Mouse (Mus musculus) kidney, adult 2 months (tissue): ENCODE measurements at regions not wholly inside any gene's neighbourhood (a gene's known extent, or its start where the extent isn't known, plus 50 kb on each side); places are given as distances from the start of the nearest gene placed in this dataset.

ENCODE experiments used
- DNase-seq: peaks from one replicate; pipeline ENCODE4 v3.0.0; 2021
- H3K27ac ChIP-seq: fragments of 200-500 bp; 2 replicates; pipeline ENCODE4 v1.5.1; 2012; ENCODE audit warnings: low read depth, low read length, control low read depth, inconsistent platforms; ENCODE audit not compliant: insufficient read depth
- H3K27me3 ChIP-seq: fragments of 200-500 bp; replicated peaks from 2 replicates; pipeline ENCODE4 v1.6.1; 2012; ENCODE audit warnings: mild to moderate bottlenecking, moderate library complexity, low read length, inconsistent platforms; ENCODE audit not compliant: control insufficient read depth, insufficient read depth
- H3K36me3 ChIP-seq: fragments of 200-500 bp; 2 replicates; pipeline ENCODE4 v1.6.1; 2012; ENCODE audit warnings: mild to moderate bottlenecking, moderate library complexity, low read length, inconsistent platforms; ENCODE audit not compliant: control insufficient read depth, insufficient read depth
- H3K4me1 ChIP-seq: fragments of 200-500 bp; 2 replicates; pipeline ENCODE4 v1.6.1; 2011; ENCODE audit warnings: low read length; ENCODE audit not compliant: control insufficient read depth, insufficient read depth
- H3K4me3 ChIP-seq: fragments of 200-500 bp; 2 replicates; pipeline ENCODE4 v1.5.1; 2011; ENCODE audit warnings: mild to moderate bottlenecking, low read depth, low read length, control low read depth; ENCODE audit not compliant: insufficient read depth
- CTCF ChIP-seq: fragments of 200-500 bp; conservative IDR thresholded peaks from 2 replicates; pipeline ENCODE4 v1.5.1; 2011; ENCODE audit warnings: low read depth, mild to moderate bottlenecking, control low read depth, low read length, moderate library complexity, mixed read lengths; ENCODE audit not compliant: insufficient read depth, insufficient read length
- POLR2A ChIP-seq: fragments of 200-500 bp; IDR thresholded peaks from one replicate; pipeline ENCODE4 v1.6.1; 2011; ENCODE audit warnings: low read depth, low read length, control low read depth
- WGBS: fragments of 180-500 bp; shearing (Covaris S2); methylation state at CpG from one replicate; pipeline ENCODE4 v1.1.7; 2018; 5-methylcytosine and 5-hydroxymethylcytosine counted together

DNA sequence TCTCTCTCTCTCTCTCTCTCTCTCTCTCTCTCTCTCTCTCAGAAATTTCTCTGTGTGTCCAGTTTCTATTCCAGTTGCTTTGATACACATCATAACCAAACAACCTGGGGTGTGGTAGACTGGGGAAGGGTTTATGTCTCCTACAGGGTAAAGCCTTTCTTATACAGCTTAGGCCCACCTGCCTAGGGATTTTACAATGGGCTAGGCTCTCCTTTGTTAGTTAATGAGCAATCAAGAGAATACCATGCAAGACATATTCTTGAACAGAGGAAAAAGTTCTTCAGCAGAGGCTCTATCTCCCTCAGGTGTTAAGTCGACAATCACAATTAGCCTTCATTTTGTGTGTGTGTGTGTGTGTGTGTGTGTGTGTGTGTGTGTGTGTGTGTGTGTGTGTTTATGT is 151.0 kb downstream of the Tmx1 start:
- H3K27ac ChIP-seq, result no peak overlapping the region
- TF ChIP-seq CTCF, result no peak
- no peak for TF ChIP-seq POLR2A
- no peaks in the 10 kb centered on the region for H3K4me1 ChIP-seq
- no peak for DNase-seq
- 81% methylated on average over 1 of the region's 1 CpGs for WGBS
- H3K4me3 ChIP-seq, result no peak overlapping the region
- no peaks in the 10 kb centered on the region for H3K27me3 ChIP-seq
- H3K36me3 ChIP-seq, result no peaks in the 10 kb centered on the region

DNA sequence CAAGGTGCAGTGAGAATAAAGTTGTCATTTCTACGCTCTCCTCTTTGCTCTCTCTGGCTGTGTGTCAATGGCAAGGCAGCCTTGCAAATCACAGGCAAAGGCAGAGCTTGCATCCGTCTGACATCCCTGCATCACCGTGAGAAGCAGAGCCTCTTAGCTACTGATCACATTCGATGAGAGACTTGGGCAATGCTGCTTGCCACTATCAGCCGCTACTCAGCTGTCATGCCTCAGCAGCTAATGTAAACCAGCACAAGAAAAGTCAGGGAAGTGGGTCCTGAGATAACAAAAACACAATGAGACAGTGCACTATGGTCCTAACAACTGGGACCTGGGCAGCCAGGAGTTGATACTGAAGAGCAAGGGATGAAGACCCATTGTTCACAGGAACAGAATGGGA is 155.8 kb downstream of the Tmx1 start:
- no peaks in the 10 kb centered on the region for H3K27me3 ChIP-seq
- no peak overlapping the region for H3K27ac ChIP-seq
- H3K4me1 ChIP-seq, result no peaks in the 10 kb centered on the region
- no peaks in the 10 kb centered on the region for H3K36me3 ChIP-seq
- DNase-seq, result no peak
- WGBS, result 54% methylated on average over 5 of the region's 5 CpGs
- TF ChIP-seq CTCF (no peak), POLR2A (no peak)
- H3K4me3 ChIP-seq, result no peak overlapping the region

DNA sequence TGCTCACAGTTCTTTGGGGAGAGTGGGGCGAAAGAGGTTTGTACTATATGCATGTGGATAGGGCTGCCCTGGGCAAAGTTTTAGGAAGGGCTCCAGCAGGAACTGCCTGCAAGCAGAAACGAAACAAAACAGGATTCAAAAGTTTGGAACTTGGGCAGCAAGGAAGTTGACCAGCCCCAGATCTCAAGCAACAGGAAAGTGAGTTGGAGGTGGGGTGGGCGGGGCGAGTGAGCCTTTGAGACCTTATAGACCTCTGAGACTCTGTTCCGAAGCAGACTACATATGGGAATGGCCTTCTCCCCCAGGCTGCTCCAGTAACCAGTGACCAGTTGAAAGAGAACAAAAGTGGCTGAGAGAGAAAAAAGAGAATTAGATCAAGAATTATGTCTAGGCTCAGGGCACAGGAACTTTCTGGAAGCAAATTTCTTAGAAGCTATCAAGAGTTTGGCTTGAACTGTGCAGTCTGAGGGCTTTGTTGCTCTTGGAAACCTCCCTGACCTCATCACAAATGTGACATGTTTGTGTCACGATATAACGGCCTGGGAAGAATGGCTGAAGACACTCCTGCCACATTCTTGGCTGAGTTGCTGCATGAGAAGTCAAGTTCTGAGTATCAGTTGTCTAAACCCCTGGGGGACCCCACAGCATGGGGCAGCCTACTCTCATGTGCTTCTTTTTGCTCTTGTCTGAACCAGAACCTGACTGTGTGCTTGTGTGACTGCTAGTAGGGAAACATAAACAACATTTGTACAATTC is 156.4 kb downstream of the Tmx1 start:
- TF ChIP-seq CTCF, result no peak
- no peak for TF ChIP-seq POLR2A
- Histone ChIP-seq H3K27me3 (no peaks in the 10 kb centered on the region), H3K36me3 (no peaks in the 10 kb centered on the region), H3K27ac (no peak overlapping the region), H3K4me1 (no peaks in the 10 kb centered on the region), H3K4me3 (no peak overlapping the region)
- DNase-seq, result peak; percentile 35
- WGBS, result 63% methylated on average over 7 of the region's 7 CpGs

DNA sequence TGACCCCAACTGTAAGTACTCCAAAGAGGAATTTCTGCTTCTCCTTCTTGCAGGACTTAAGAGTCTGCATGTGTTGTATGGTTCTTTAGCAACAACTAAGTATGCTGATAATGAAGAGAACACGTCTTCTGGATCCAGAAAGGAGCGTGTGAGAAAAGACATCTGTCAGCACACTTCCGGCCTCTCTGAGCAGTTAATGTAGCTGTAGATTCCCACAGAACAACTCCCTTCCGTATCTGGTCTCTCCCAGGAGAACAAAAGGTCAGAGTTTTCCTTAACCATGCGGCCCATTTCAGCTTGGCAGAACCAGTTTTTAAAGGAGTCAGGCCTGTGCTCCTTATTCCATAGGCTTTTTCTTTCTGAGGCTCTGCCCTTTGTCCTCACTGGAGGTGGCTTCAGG is 159.0 kb downstream of the Tmx1 start:
- no peak overlapping the region for H3K4me3 ChIP-seq
- H3K4me1 ChIP-seq, result no peaks in the 10 kb centered on the region
- WGBS, result 61% methylated on average over 5 of the region's 5 CpGs
- peak overlapping the region; percentile 77 for H3K27ac ChIP-seq
- H3K27me3 ChIP-seq, result no peaks in the 10 kb centered on the region
- no peaks in the 10 kb centered on the region for H3K36me3 ChIP-seq
- TF ChIP-seq POLR2A (no peak), CTCF (no peak)
- DNase-seq, result peak; percentile 70

DNA sequence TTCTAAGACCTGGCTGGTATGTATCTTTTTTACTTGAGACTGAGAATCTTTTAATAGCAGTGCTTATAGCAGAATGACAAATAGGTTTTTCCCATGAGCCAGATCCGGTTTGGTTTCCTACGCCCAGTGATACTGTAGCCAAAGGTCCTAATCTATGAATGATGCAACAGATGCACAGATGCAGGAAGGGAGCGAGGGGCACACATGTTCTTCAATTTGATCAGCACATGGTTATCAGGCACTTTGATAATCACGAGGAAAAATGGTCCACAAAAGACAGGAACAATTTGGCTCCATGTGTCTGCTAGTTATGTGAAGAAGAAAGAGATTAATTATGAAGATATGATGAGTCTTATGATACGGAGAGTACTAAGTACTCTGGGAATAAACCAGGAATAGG is 160.3 kb downstream of the Tmx1 start:
- H3K4me1 ChIP-seq, result no peaks in the 10 kb centered on the region
- H3K27ac ChIP-seq, result no peak overlapping the region
- 70% methylated on average over 5 of the region's 5 CpGs for WGBS
- H3K27me3 ChIP-seq, result no peaks in the 10 kb centered on the region
- TF ChIP-seq POLR2A, result no peak
- no peak overlapping the region for H3K4me3 ChIP-seq
- DNase-seq, result no peak
- H3K36me3 ChIP-seq, result no peaks in the 10 kb centered on the region

DNA sequence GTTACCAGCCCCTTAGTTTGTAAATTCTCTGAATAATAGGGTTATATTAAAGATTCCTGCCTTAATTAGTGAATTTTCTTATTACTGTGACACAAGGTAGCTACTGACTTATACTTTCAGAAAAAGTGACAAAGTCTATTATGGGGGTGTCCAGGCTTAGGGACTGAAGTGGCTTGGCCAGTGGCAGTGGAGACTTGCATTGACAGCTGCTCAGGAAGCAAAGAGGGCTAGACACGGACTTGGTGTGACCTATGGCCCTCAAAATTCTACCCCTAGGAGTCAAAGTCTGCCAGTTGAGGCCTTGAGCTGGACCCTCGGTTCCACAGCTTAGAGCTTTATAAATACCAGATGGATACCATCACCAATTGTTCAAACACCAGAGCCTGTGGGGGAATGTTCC is 161.2 kb downstream of the Tmx1 start:
- no peak overlapping the region for H3K27ac ChIP-seq
- H3K4me3 ChIP-seq, result no peak overlapping the region
- H3K36me3 ChIP-seq, result no peaks in the 10 kb centered on the region
- no peaks in the 10 kb centered on the region for H3K27me3 ChIP-seq
- no peak for DNase-seq
- no peaks in the 10 kb centered on the region for H3K4me1 ChIP-seq
- TF ChIP-seq CTCF (no peak), POLR2A (no peak)
- WGBS, result 72% methylated on average over 2 of the region's 2 CpGs

DNA sequence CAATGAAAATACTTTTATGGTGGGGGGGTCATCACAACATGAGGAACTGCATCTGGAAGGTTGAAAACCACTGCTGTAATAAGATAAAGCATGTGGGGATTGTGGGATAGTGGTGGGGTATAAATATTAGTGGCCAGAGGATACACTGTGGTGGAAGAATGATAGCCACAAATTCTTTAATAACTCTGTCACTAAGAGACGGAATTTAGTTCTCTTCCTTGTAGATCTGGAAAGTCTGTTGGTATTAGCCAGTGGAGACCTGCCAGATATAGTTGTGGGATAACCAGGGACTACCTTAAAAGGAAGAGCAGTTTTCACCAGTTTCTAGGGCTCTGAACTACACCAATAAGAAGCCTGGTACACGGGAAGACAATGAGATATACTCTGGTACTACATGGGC is 161.8 kb downstream of the Tmx1 start:
- Histone ChIP-seq H3K4me1 (no peaks in the 10 kb centered on the region), H3K36me3 (no peaks in the 10 kb centered on the region), H3K27me3 (no peaks in the 10 kb centered on the region), H3K27ac (no peak overlapping the region), H3K4me3 (no peak overlapping the region)
- DNase-seq, result no peak
- WGBS, result 87% methylated on average over 2 of the region's 2 CpGs
- TF ChIP-seq POLR2A (no peak), CTCF (no peak)

DNA sequence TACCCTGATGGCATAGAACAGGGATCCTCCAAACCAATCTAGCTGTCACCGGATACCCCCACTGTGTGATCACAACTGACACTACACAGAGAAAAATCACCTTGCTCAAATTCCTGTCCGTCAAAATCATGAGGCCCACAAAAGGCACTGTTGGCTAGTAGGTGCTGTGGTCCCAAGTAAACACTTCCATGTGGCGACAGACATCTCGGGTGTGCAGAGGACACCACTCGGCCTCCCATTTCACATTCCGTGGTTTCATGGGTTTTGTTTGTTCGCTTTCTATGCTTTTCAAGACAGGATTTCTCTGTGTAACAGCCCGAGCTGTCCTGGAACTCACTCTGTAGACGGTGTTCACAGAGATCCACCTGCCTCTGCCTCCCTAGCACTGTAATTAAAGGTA is 162.2 kb downstream of the Tmx1 start:
- Histone ChIP-seq H3K27ac (no peak overlapping the region), H3K4me3 (no peak overlapping the region), H3K27me3 (no peaks in the 10 kb centered on the region), H3K36me3 (no peaks in the 10 kb centered on the region), H3K4me1 (no peaks in the 10 kb centered on the region)
- 95% methylated on average over 9 of the region's 9 CpGs for WGBS
- DNase-seq, result no peak
- no peak for TF ChIP-seq POLR2A
- no peak for TF ChIP-seq CTCF
